Mouse (Mus musculus) testis, adult 2 months (tissue): ENCODE data around the gene S100z.

Source experiments
- CTCF ChIP-seq: fragments of 200-500 bp; IDR thresholded peaks from 2 replicates; pipeline ENCODE4 v1.5.1; 2012; ENCODE audit warnings: low read depth, mild to moderate bottlenecking, inconsistent platforms, low read length, moderate library complexity; ENCODE audit not compliant: control insufficient read depth, insufficient read depth, insufficient replicate concordance
- POLR2A ChIP-seq: fragments of 200-500 bp; IDR thresholded peaks from 2 replicates; pipeline ENCODE4 v1.6.1; 2012; ENCODE audit warnings: low read depth, mild to moderate bottlenecking, inconsistent platforms, low read length, moderate library complexity; ENCODE audit not compliant: control insufficient read depth

DNA sequence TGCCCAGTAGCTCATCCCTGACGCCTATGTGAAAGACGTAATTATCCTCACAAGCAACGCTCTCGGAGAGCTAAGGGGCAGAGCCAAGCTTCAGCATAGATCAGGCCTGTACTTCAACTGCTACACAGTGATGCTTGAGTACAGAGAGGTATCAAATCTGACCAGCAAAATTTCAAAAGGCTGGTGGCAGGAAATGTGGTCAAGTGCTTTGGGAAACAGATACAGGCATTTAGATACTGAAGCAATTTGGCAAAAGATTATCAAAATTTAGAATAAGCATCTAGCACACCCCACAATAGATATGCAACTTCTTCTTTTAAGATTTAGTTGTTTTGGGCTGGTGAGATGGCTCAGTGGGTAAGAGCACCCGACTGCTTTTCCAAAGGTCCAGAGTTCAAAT, 31.5 kb upstream of the S100z start:
- TF ChIP-seq POLR2A (no peak), CTCF (no peak)
